Mouse (Mus musculus): ENCODE data around the gene Gsap.
"Not testable (repeated sequence)": the region's sequence is repeated elsewhere in the genome, so short reads cannot be mapped to it uniquely, and the experiment has no call there.

Gene Gsap

DNA sequence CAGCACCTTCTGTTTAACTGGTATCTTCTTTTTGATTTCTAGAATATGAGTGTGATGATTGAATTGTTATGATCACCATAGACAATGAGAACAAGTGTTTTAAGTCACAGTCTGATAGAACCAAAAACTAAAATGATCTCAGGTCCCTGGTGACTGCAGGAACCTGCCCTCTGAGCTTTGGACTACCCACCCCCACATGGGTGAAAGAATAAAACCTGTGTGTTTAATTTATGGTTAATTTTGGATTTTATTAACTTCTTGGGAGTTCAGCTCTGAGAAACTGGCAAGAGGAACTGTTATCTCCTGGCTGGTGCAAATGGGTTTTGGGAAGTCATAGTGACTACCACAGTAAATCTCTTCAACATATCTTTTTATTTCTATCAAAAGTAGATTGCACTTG lies 6.6 kb upstream of the Gsap start:
- DNase-seq (ENCODE audit: low read depth in 2 of 2, low spot score in 2 of 2): no peak

DNA sequence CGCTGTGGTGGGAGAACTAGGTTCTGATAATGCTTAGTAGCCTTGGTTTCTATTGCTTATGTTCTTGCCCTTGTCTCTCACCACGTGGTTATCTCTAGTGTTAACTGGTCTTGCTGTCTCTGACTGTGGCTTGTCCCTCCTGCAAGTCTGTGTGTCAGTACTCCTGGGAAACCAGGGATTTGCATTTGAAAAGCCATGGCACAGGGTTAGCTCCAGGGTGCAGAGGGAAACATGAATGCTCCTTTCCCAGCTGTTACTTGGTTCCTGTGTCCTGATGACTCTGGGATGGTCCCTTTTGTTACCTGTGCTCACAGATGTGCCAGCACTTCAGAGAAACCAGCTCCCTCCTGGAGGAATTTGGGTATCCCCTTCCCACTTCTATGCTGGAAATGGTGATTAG lies 3.0 kb upstream of the Gsap start:
- DNase-seq (ENCODE audit: low read depth in 2 of 2, low spot score in 2 of 2): not testable (repeated sequence)

- no peak for DNase-seq (ENCODE audit: low read depth in 2 of 2, low spot score in 2 of 2)
Measured at GRCm38 (mm10) chr5:21186821-21187220, 766 bp downstream of the Gsap start.

GRCm38 (mm10) chr5:21188435-21188834 lies 2.4 kb downstream of the Gsap start:
- no peak for DNase-seq (ENCODE audit: low read depth in 2 of 2, low spot score in 2 of 2)

GRCm38 (mm10) chr5:21189036-21189435 lies 3.0 kb downstream of the Gsap start:
- DNase-seq (ENCODE audit: low read depth in 2 of 2, low spot score in 2 of 2): no peak

DNA sequence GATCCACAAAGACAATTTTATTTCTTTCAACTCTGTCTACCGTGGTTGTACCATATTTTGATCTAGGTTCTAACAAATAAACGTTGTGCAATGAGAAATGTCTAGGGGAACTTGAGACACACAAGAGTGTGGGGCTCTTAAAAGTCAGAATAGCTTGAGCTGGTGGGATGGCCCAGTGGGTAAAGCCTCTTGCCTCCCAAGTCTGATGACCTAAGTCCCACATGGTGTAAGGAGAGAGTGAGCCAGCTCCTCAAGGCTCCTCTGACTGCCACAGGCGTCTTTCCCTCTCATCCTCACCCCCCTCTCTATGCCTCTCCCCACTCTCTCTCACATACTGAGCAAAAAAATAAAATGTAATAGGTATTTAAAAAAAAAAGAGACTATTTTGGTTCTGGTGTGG lies 3.4 kb downstream of the Gsap start:
- DNase-seq (ENCODE audit: low read depth in 2 of 2, low spot score in 2 of 2): no peak

- DNase-seq (ENCODE audit: low read depth in 2 of 2, low spot score in 2 of 2): no peak
Measured at GRCm38 (mm10) chr5:21203504-21203903, 17.4 kb downstream of the Gsap start.

DNA sequence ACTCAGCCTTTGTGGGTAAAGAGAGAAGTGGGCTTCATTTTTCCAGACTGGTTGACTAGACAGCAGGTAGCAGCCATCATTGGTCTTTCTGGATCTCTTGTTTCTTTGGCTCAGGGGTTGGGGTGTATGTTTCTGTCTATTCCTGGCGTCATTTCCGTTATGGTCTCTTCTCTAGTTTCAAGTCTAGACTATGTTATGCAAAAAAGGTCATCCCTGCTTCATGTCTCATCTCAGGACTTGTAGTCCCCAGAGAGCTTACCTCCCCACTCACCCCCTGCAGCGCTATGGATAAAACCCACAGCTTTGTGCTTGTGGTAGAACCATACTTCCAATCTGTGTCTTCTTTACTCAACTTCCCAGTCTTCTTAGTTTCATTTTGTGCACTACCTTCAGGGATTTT lies 18.1 kb downstream of the Gsap start:
- no peak for DNase-seq (ENCODE audit: low read depth in 2 of 2, low spot score in 2 of 2)

GRCm38 (mm10) chr5:21206014-21206413 lies 20.0 kb downstream of the Gsap start:
- DNase-seq (ENCODE audit: low read depth in 2 of 2, low spot score in 2 of 2): no peak

DNA sequence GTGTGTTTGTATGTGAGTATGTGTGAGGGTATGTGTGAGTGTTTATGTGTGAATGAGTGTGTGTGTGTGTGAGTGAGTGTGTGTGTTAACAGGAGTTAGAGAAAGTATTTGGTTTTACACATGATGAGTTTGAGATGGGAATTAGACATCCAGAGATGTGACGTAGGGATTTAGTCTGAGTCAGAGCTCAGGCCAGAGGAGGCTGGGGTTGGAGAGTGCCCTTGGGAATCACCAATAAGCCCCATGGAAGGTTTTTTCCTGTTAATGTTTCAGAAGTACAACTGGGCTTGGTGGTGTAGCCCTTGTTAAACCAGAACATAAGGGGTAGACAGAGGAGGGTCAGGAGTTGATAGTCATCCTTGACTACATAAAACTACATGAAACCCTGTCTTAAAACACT lies 25.4 kb downstream of the Gsap start:
- no peak for DNase-seq (ENCODE audit: low read depth in 2 of 2, low spot score in 2 of 2)

DNA sequence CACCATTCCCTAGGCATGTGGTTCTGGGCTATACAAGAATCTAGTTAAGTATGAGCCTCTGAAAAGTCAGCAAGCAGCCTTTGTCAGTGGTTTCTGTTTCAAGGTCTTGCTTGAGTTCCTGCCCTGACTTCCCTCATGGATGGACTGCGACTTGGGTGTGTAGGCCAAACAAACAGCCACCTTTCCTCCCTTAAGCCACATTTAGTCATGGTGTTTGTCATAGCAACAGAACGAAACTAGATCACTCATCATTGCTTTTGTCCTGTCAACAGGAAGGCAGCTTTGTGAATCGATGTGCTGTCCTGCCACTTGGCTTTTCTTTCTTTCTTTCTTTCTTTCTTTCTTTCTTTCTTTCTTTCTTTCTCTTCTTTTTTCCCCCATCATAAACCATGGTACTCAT lies 26.9 kb downstream of the Gsap start:
- DNase-seq (ENCODE audit: low read depth in 2 of 2, low spot score in 2 of 2): no peak

DNA sequence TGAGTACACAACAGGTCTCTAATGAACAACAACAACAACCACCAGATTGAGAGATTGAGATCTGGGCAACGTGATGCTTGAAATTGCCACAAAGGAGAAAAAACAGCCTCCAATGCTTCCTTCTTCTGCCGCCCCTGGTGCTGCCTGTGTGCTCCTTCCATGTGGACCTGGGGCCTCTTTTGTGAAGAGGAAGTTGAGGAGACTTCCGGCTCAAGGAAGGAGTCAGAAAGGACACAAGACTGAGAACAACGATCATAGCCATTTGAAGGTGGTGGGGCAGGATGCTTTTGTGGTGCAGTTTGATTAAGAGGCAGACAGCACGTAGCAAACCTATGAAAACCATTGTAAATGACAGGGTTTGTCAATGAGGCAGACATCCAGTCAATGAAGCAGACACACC lies 27.7 kb downstream of the Gsap start:
- DNase-seq (ENCODE audit: low read depth in 2 of 2, low spot score in 2 of 2): peak in 1 of 2 experiments; percentile 14

DNA sequence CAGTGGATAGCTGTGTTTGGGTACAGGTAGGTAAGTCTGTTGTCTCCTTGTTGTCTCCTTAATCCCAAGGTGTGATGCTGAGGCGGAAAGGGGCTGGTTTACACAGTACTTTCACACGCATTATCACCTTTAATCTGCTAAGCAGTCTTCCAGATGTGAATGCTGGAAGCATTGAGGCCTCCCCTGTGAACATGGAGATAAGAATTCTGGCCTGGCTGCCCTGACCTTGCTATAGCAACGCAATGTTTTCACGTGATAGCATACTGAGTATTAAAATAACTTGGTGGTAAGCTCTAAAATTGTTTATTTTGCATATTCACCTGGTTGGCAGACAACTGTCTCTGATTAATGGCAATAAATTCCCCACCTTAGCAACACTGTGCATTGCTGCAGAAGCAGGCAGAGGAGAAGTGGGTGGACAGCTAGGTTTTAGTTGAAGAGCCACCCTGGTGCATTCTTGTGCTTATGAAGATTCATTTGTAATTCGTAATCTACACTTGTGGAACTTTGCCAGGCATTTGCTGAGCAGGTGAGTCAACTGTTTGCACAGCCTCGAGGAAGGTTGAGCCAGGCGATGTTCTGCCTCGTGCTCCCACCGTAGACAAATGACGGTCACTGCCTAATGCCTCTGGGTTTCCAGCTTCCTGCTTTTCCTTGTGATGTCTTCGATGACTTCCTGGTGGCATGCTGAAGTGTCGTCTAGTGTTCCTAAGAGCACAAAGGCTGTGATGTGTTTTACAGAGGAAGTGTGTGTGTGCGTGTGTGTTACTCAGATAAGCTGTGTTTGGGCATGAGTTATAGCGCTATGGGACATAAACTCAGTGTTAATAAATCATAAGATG lies 31.6 kb downstream of the Gsap start:
- no peak for DNase-seq (ENCODE audit: low read depth in 2 of 2, low spot score in 2 of 2)

- no peak for DNase-seq (ENCODE audit: low read depth in 2 of 2, low spot score in 2 of 2)
Measured at GRCm38 (mm10) chr5:21232876-21233275, 46.8 kb downstream of the Gsap start.

DNA sequence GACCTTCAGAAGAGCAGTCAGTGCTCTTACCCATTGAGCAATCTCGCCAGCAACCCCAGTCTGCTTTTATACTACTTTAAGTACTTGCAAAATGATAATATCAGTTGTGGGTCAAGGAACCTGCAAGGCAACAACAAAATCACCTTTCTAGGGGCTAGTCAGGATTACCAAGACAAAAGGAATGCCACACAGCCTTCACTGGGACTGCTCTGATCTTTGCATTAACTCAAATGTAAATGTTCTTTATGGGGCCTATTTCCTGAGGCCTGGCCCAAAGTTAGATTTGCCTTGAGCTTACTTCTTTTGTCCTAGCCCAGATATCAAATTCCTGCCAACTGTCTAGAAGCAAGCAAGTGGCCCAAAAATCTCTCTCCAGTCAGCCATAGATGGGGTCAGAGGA lies 58.5 kb downstream of the Gsap start:
- DNase-seq (ENCODE audit: low read depth in 2 of 2, low spot score in 2 of 2): no peak

GRCm38 (mm10) chr5:21245241-21245640 lies 59.2 kb downstream of the Gsap start:
- no peak for DNase-seq (ENCODE audit: low read depth in 2 of 2, low spot score in 2 of 2)

- no peak for DNase-seq (ENCODE audit: low read depth in 2 of 2, low spot score in 2 of 2)
Measured at GRCm38 (mm10) chr5:21246794-21247193, 60.7 kb downstream of the Gsap start.

GRCm38 (mm10) chr5:21247916-21248315 lies 61.9 kb downstream of the Gsap start:
- DNase-seq (ENCODE audit: low read depth in 2 of 2, low spot score in 2 of 2): no peak

DNA sequence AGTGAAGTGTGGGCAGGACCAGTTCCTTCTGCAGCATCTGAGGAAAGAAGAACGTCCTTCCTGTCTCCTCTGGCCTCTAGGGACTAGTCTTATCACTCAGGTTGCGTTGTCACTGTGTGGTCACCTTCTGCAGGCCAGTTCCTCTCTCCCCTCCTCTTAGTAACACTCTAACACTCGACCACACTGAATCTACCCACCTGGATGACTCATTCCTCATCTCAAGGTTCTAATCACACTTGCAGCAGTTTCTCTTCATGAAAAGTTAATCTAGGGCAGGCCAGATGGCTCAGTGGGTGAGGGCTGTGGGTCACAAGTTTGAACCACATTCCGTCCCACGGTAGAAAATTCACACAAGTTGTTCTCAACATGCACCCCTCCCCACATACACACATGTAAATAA lies 62.8 kb downstream of the Gsap start:
- no peak for DNase-seq (ENCODE audit: low read depth in 2 of 2, low spot score in 2 of 2)

DNA sequence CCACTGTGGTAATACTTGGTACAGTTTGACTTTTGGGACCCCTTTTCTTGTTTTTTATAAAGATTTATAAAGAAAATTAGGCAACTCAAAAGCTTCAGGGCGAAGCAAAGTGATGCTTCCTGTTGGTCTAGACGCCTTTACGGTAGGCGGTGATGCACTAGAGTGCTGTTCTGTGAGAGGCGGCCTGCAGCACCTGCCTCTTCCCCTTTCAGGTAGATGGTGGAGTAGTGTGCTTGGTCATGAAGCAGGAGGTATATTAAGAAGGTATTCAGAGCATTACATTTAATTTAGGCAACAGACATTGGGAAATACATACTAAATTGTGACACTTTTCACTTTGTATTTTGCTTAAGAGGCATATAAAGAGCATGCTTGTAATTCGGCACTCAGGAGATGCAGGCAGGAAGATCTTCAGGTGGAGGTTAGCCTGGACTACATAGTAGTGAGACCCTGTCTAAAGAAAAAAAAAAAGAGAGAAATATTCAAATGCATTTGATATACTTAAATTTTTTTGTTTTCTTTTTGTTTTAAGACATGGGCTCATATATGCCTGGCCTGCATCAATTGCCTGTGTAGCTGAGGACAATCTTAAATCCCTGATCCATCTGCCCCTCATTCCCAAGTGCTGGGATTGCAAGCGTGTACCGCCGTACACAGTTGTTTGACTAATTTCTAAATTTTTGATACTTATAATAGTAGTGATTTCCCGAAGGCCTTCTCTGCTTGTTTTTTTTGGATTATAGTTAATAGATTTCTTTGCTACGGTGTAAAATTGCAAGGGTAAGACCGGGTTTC lies 68.9 kb downstream of the Gsap start:
- no peak for DNase-seq (ENCODE audit: low read depth in 2 of 2, low spot score in 2 of 2)

GRCm38 (mm10) chr5:21255551-21256132 lies 69.6 kb downstream of the Gsap start:
- peak; percentile 34 to 47 for DNase-seq (ENCODE audit: low read depth in 2 of 2, low spot score in 2 of 2)

- no peak for DNase-seq (ENCODE audit: low read depth in 2 of 2, low spot score in 2 of 2)
Measured at GRCm38 (mm10) chr5:21257126-21257525, 71.1 kb downstream of the Gsap start.
